Mouse (Mus musculus) heart, postnatal 0 days (tissue): ENCODE results near the gene Slc25a36. TPM values are rescaled to one million over a fixed set of nuclear protein-coding genes. Genes with fewer than 3 reads are reported as not detected.

ENCODE experiments used
- ATAC-seq: fragments of 200-750 bp; cut with Nextera tagmentation; 2 replicates; pipeline ENCODE4 v1.8.0; 2017; ENCODE audit warnings: low read depth, moderate number of reproducible peaks, moderate library complexity; ENCODE audit not compliant: insufficient read depth
- DNase-seq: peaks from one replicate; pipeline ENCODE4 v3.0.0-alpha.2; 2016; ENCODE audit warnings: low spot score
- H3K27ac ChIP-seq: fragments of 300-500 bp; sonication (generic); 2 replicates; pipeline ENCODE4 v1.5.1; 2014; ENCODE audit warnings: low read depth, mild to moderate bottlenecking
- H3K27me3 ChIP-seq: fragments of 300-500 bp; sonication (generic); 2 replicates; pipeline ENCODE4 v1.6.1; 2014; ENCODE audit warnings: low read length, mixed read lengths; ENCODE audit not compliant: control insufficient read depth, insufficient read depth
- H3K36me3 ChIP-seq: fragments of 300-500 bp; sonication (generic); replicated peaks from 2 replicates; pipeline ENCODE4 v1.6.1; 2014; ENCODE audit warnings: low read length, mixed read lengths; ENCODE audit not compliant: control insufficient read depth, insufficient read depth
- H3K4me1 ChIP-seq: fragments of 300-500 bp; sonication (generic); 2 replicates; pipeline ENCODE4 v1.6.1; 2014; ENCODE audit warnings: antibody characterized with exemption; ENCODE audit not compliant: control insufficient read depth, insufficient read depth
- H3K4me2 ChIP-seq: fragments of 300-500 bp; sonication (generic); 2 replicates; pipeline ENCODE4 v1.6.1; 2014; ENCODE audit warnings: low read depth, mild to moderate bottlenecking, low read length, moderate library complexity
- H3K4me3 ChIP-seq: fragments of 300-500 bp; sonication (generic); 2 replicates; pipeline ENCODE4 v1.5.1; 2014; ENCODE audit warnings: low read depth, low read length
- H3K9ac ChIP-seq: fragments of 300-500 bp; sonication (generic); replicated peaks from 2 replicates; pipeline ENCODE4 v1.6.1; 2014; ENCODE audit warnings: low read depth, low read length, mixed read lengths
- H3K9me3 ChIP-seq: fragments of 300-500 bp; sonication (generic); replicated peaks from 2 replicates; pipeline ENCODE4 v1.6.1; 2016; ENCODE audit warnings: low read length; ENCODE audit not compliant: control insufficient read depth
- CTCF ChIP-seq: IDR thresholded peaks from 2 replicates; pipeline ENCODE4 v1.5.1; 2016; ENCODE audit warnings: antibody characterized with exemption, control low read depth, low read depth
- EP300 ChIP-seq: IDR thresholded peaks from 2 replicates; pipeline ENCODE4 v1.6.1; 2016; ENCODE audit warnings: antibody characterized with exemption, low read depth
- WGBS: fragments of 180-500 bp; shearing (Covaris S2); extraction: QIAGEN DNeasy Blood & Tissue Kit; methylation state at CpG from one replicate; pipeline ENCODE4 v1.1.7; 2014; 5-methylcytosine and 5-hydroxymethylcytosine counted together
- polyA plus RNA-seq: library from polyadenylated mRNA; unstranded; fragments of >200 nt; fragmentation: Nextera tagmentation; extraction: Ambion mirVana; gene quantifications from 2 replicates; pipeline ENCODE4 v1.2.1, GENCODE M21; 2015
- total RNA-seq: library from RNA; depleted of rRNA; stranded (reverse); fragments of >200 nt; gene quantifications from 2 replicates; pipeline ENCODE4 v1.2.3, GENCODE M21; 2014; ENCODE audit warnings: low replicate concordance; rRNA removed

Slc25a36 gene
- total and polyA plus RNA-seq, 2 experiments from 2014 or later, result 26.7 to 43.5 TPM

DNA sequence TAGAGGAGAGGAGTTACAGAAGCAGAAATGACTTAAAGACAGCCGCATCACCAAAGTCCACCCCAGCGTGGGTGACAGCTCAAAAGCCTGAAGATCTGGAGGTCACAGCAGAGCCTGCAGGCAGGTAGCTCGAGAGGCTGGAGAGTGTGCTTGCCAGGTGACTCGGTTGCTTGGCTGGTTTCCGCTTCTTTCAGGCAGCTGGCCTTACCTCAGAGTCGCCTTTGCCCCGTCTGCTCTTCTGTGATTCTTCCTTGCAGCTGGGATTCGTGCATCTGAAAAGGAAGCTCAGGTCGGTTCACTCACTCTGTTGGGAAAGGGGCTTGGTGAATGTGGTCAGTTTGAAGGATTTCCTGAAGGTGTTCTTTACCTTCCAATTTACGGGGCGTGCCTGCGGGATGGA is 83.6 kb downstream of the Slc25a36 start:
- H3K9ac ChIP-seq, result no peak overlapping the region
- no peaks in the 10 kb centered on the region for H3K27me3 ChIP-seq
- no peak overlapping the region for H3K27ac ChIP-seq
- H3K36me3 ChIP-seq, result no peaks in the 10 kb centered on the region
- TF ChIP-seq CTCF, result no peak
- no peak for TF ChIP-seq EP300
- ATAC-seq, result no peak
- DNase-seq, result no peak
- no peak overlapping the region for H3K4me3 ChIP-seq
- 79% methylated on average over 12 of the region's 12 CpGs for WGBS
- no peak overlapping the region for H3K4me2 ChIP-seq
- no peaks in the 10 kb centered on the region for H3K4me1 ChIP-seq
- 0 out of 2 replicates have a peak, but pooled peaks cover 4% of the 10 kb centered on the region for H3K9me3 ChIP-seq

DNA sequence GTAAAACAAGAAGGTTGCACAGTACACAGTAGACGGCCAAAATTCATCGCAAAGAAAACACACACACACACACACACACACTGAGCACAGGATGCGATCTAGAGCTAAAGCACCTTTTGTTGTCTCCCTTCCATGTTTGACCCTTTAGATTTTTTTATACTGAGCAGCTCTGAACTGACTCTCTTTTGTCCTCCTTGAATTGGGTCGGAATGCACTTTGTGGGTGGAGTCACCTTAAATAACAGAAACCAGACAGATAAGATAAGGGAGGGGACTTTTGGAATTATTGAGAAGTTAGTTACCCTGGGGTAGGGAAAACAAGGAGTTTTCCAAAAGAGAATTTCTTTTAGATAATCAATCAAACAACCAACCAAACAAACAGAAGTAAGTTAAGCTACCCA is 85.0 kb downstream of the Slc25a36 start:
- no peak overlapping the region for H3K9ac ChIP-seq
- no peaks in the 10 kb centered on the region for H3K4me1 ChIP-seq
- H3K27ac ChIP-seq, result no peak overlapping the region
- no peaks in the 10 kb centered on the region for H3K36me3 ChIP-seq
- 0 out of 2 replicates have a peak, but pooled peaks cover 4% of the 10 kb centered on the region for H3K9me3 ChIP-seq
- ATAC-seq, result no peak
- TF ChIP-seq EP300 (no peak), CTCF (no peak)
- no peak overlapping the region for H3K4me2 ChIP-seq
- WGBS, result 82% methylated on average over 4 of the region's 4 CpGs
- no peaks in the 10 kb centered on the region for H3K27me3 ChIP-seq
- no peak overlapping the region for H3K4me3 ChIP-seq
- no peak for DNase-seq

Other genes with a start within 250 kb of the Slc25a36 start
- 27.3 and 89.9 TPM in 2 replicates for gene Pxylp1, start 218.5 kb downstream of the Slc25a36 start, total RNA-seq
- 12.8 and 14.4 TPM in 2 replicates for gene Pxylp1, start 218.5 kb downstream of the Slc25a36 start, polyA plus RNA-seq
- 36.4 and 72.4 TPM in 2 replicates for gene Spsb4, start 92.3 kb downstream of the Slc25a36 start, total RNA-seq
- 31.8 and 32.5 TPM in 2 replicates for gene Spsb4, start 92.3 kb downstream of the Slc25a36 start, polyA plus RNA-seq